Mouse (Mus musculus) limb, embryonic 12.5 days (tissue): Measurements from ENCODE around the gene Pou2f1. TPM values are rescaled to one million over a fixed set of nuclear protein-coding genes. Genes with fewer than 3 reads are reported as not detected.

Experiments used
- ATAC-seq: fragments of 200-750 bp; cut with Nextera tagmentation; 2 replicates; pipeline ENCODE4 v1.8.0; 2017; ENCODE audit warnings: low read depth, moderate TSS enrichment; ENCODE audit not compliant: insufficient number of reproducible peaks, insufficient read depth, low FRiP score, low TSS enrichment
- H3K27ac ChIP-seq: fragments of 300-500 bp; sonication (generic); 2 replicates; pipeline ENCODE4 v1.5.1; 2016; ENCODE audit warnings: mild to moderate bottlenecking, moderate library complexity
- H3K27me3 ChIP-seq: fragments of 300-500 bp; sonication (generic); 2 replicates; pipeline ENCODE4 v1.6.1; 2016; ENCODE audit warnings: mild to moderate bottlenecking, moderate library complexity
- H3K36me3 ChIP-seq: fragments of 300-500 bp; sonication (generic); 2 replicates; pipeline ENCODE4 v1.6.1; 2016; ENCODE audit warnings: mild to moderate bottlenecking, moderate library complexity
- H3K4me1 ChIP-seq: fragments of 300-500 bp; sonication (generic); replicated peaks from 2 replicates; pipeline ENCODE4 v1.6.1; 2016
- H3K4me2 ChIP-seq: fragments of 300-500 bp; sonication (generic); 2 replicates; pipeline ENCODE4 v1.6.1; 2016; ENCODE audit warnings: mild to moderate bottlenecking, moderate library complexity
- H3K4me3 ChIP-seq: fragments of 300-500 bp; sonication (generic); replicated peaks from 2 replicates; pipeline ENCODE4 v1.5.1; 2016; ENCODE audit warnings: mild to moderate bottlenecking
- H3K9ac ChIP-seq: fragments of 300-500 bp; sonication (generic); replicated peaks from 2 replicates; pipeline ENCODE4 v1.6.1; 2016; ENCODE audit warnings: mild to moderate bottlenecking, moderate library complexity
- H3K9me3 ChIP-seq: fragments of 300-500 bp; sonication (generic); 2 replicates; pipeline ENCODE4 v1.6.1; 2016; ENCODE audit warnings: mild to moderate bottlenecking, moderate library complexity
- WGBS: fragments of 180-500 bp; shearing (Covaris S2); methylation state at CpG from one replicate; pipeline ENCODE4 v1.1.7; 2016; 5-methylcytosine and 5-hydroxymethylcytosine counted together
- polyA plus RNA-seq: library from polyadenylated mRNA; unstranded; fragments of >200 nt; fragmentation: Nextera tagmentation; extraction: Ambion mirVana; gene quantifications from 2 replicates; pipeline ENCODE4 v1.2.1, GENCODE M21; 2016

The Pou2f1 gene
- polyA plus RNA-seq, 1 experiment from 2014 or later, result 18.5 TPM

- Histone ChIP-seq H3K4me3 (no peak overlapping the region), H3K27ac (no peak overlapping the region), H3K9me3 (no peaks in the 10 kb centered on the region), H3K4me1 (no peaks in the 10 kb centered on the region), H3K4me2 (no peak overlapping the region), H3K27me3 (no peaks in the 10 kb centered on the region), H3K36me3 (peaks cover 56% of the 10 kb centered on the region), H3K9ac (no peak overlapping the region)
- WGBS, result 97% methylated on average over 3 of the region's 3 CpGs
- no peak for ATAC-seq
These were observed 93.0 kb downstream of the Pou2f1 start for GRCm38 (mm10) chr1:165909471-165909870.

GRCm38 (mm10) chr1:165908806-165909205 lies 93.7 kb downstream of the Pou2f1 start:
- Histone ChIP-seq H3K27ac (no peak overlapping the region), H3K4me2 (no peak overlapping the region), H3K36me3 (peaks cover 55% of the 10 kb centered on the region), H3K4me3 (no peak overlapping the region), H3K9ac (no peak overlapping the region), H3K4me1 (no peaks in the 10 kb centered on the region), H3K9me3 (no peaks in the 10 kb centered on the region), H3K27me3 (no peaks in the 10 kb centered on the region)
- ATAC-seq, result no peak
- WGBS, result 88% methylated on average over 3 of the region's 3 CpGs

- Histone ChIP-seq H3K27ac (no peak overlapping the region), H3K9ac (no peak overlapping the region), H3K27me3 (no peaks in the 10 kb centered on the region), H3K4me3 (no peak overlapping the region), H3K4me2 (no peak overlapping the region), H3K36me3 (peaks cover 55% of the 10 kb centered on the region), H3K9me3 (no peaks in the 10 kb centered on the region), H3K4me1 (no peaks in the 10 kb centered on the region)
- 95% methylated on average over 2 of the region's 2 CpGs for WGBS
- ATAC-seq, result no peak
These were observed 94.3 kb downstream of the Pou2f1 start for GRCm38 (mm10) chr1:165908153-165908552.

GRCm38 (mm10) chr1:165903596-165903995 lies 98.9 kb downstream of the Pou2f1 start:
- no peak overlapping the region for H3K9ac ChIP-seq
- H3K27me3 ChIP-seq, result no peaks in the 10 kb centered on the region
- whole genome bisulfite sequencing, result 71% methylated on average over 1 of the region's 1 CpGs
- no peaks in the 10 kb centered on the region for H3K4me1 ChIP-seq
- no peaks in the 10 kb centered on the region for H3K9me3 ChIP-seq
- no peak overlapping the region for H3K27ac ChIP-seq
- no peak for ATAC-seq
- H3K36me3 ChIP-seq, result peaks cover 53% of the 10 kb centered on the region
- H3K4me3 ChIP-seq, result no peak overlapping the region
- H3K4me2 ChIP-seq, result no peak overlapping the region

- no peak overlapping the region for H3K9ac ChIP-seq
- peaks cover 69% of the 10 kb centered on the region for H3K36me3 ChIP-seq
- H3K27ac ChIP-seq, result no peak overlapping the region
- ATAC-seq, result no peak
- no peaks in the 10 kb centered on the region for H3K27me3 ChIP-seq
- 90% methylated on average over 2 of the region's 2 CpGs for WGBS
- H3K9me3 ChIP-seq, result no peaks in the 10 kb centered on the region
- H3K4me3 ChIP-seq, result no peak overlapping the region
- no peak overlapping the region for H3K4me2 ChIP-seq
- no peaks in the 10 kb centered on the region for H3K4me1 ChIP-seq
These were observed 110.8 kb downstream of the Pou2f1 start for GRCm38 (mm10) chr1:165891686-165892085.

GRCm38 (mm10) chr1:165882146-165882900 lies 120.2 kb downstream of the Pou2f1 start:
- ATAC-seq, result no peak
- 57% methylated on average over 8 of the region's 8 CpGs for WGBS

GRCm38 (mm10) chr1:165878751-165879150 lies 123.7 kb downstream of the Pou2f1 start:
- Histone ChIP-seq H3K4me3 (no peak overlapping the region), H3K9ac (no peak overlapping the region), H3K36me3 (peaks cover 46% of the 10 kb centered on the region), H3K4me2 (no peak overlapping the region), H3K4me1 (peaks cover 14% of the 10 kb centered on the region), H3K27ac (no peak overlapping the region), H3K9me3 (no peaks in the 10 kb centered on the region), H3K27me3 (no peaks in the 10 kb centered on the region)
- ATAC-seq, result no peak
- 95% methylated on average over 2 of the region's 2 CpGs for WGBS

More at GRCm38 (mm10) chr1:165882146-165882900, 120.2 kb downstream of the Pou2f1 start:
- H3K27ac ChIP-seq, result no peak overlapping the region
- no peaks in the 10 kb centered on the region for H3K27me3 ChIP-seq
- peaks cover 27% of the 10 kb centered on the region for H3K36me3 ChIP-seq
- H3K9me3 ChIP-seq, result no peaks in the 10 kb centered on the region
- H3K4me3 ChIP-seq, result no peak overlapping the region
- no peak overlapping the region for H3K9ac ChIP-seq
- peaks cover 10% of the 10 kb centered on the region for H3K4me1 ChIP-seq
- H3K4me2 ChIP-seq, result no peak overlapping the region

GRCm38 (mm10) chr1:165875520-165876284 lies 126.8 kb downstream of the Pou2f1 start:
- Histone ChIP-seq H3K27ac (no peak overlapping the region), H3K27me3 (no peaks in the 10 kb centered on the region), H3K9me3 (no peaks in the 10 kb centered on the region), H3K4me1 (0 out of 2 replicates have a peak, but pooled peaks cover 4% of the 10 kb centered on the region), H3K9ac (no peak overlapping the region), H3K4me3 (no peak overlapping the region), H3K4me2 (no peak overlapping the region), H3K36me3 (peaks cover 48% of the 10 kb centered on the region)
- no peak for ATAC-seq
- 91% methylated on average over 6 of the region's 6 CpGs for WGBS

GRCm38 (mm10) chr1:165874645-165875044 lies 127.8 kb downstream of the Pou2f1 start:
- H3K4me2 ChIP-seq, result no peak overlapping the region
- no peak for ATAC-seq
- 0 out of 2 replicates have a peak, but pooled peaks cover 4% of the 10 kb centered on the region for H3K4me1 ChIP-seq
- no peak overlapping the region for H3K4me3 ChIP-seq
- H3K36me3 ChIP-seq, result peaks cover 50% of the 10 kb centered on the region
- WGBS, result 54% methylated on average over 8 of the region's 8 CpGs
- H3K9me3 ChIP-seq, result no peaks in the 10 kb centered on the region
- no peak overlapping the region for H3K27ac ChIP-seq
- H3K9ac ChIP-seq, result no peak overlapping the region
- H3K27me3 ChIP-seq, result no peaks in the 10 kb centered on the region

GRCm38 (mm10) chr1:165868659-165869058 lies 133.8 kb downstream of the Pou2f1 start:
- H3K9ac ChIP-seq, result no peak overlapping the region
- no peaks in the 10 kb centered on the region for H3K9me3 ChIP-seq
- WGBS, result 86% methylated on average over 8 of the region's 8 CpGs
- H3K27ac ChIP-seq, result no peak overlapping the region
- H3K4me3 ChIP-seq, result no peak overlapping the region
- H3K27me3 ChIP-seq, result no peaks in the 10 kb centered on the region
- no peak overlapping the region for H3K4me2 ChIP-seq
- ATAC-seq, result no peak
- peaks cover 19% of the 10 kb centered on the region for H3K4me1 ChIP-seq
- peaks cover 28% of the 10 kb centered on the region; the same call in 1 of the 2 replicates for H3K36me3 ChIP-seq

- peaks cover 28% of the 10 kb centered on the region; the same call in 1 of the 2 replicates for H3K36me3 ChIP-seq
- no peak overlapping the region for H3K4me2 ChIP-seq
- WGBS, result 76% methylated on average over 5 of the region's 5 CpGs
- H3K9me3 ChIP-seq, result no peaks in the 10 kb centered on the region
- peaks cover 19% of the 10 kb centered on the region for H3K4me1 ChIP-seq
- H3K4me3 ChIP-seq, result no peak overlapping the region
- no peaks in the 10 kb centered on the region for H3K27me3 ChIP-seq
- ATAC-seq, result no peak
- no peak overlapping the region for H3K9ac ChIP-seq
- no peak overlapping the region for H3K27ac ChIP-seq
These were observed 135.7 kb downstream of the Pou2f1 start for GRCm38 (mm10) chr1:165866630-165867280.
